ENCODE assay signal across 25 mouse cellular contexts in the genomic region with DNA sequence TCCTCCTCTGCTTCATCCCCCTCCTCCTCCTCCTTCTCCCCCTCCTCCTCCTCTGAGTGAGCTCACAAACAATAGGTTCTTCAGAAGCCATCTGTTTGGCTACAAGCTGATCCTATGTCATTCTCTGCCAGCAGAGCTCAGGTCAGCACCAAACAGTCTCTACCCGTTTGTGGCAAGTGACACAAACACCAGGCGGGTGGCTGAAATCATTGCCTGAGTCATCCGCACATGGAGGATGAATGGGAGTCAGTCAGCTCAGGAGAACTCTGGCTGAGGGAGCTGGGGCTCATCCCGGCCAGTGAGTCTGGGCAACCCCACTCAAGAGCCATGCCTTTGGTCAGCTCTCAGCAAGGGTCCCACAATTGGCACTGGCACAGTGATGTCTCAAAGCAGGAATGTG. TPM values are rescaled to one million over a fixed set of nuclear protein-coding genes. Genes with fewer than 3 reads are reported as not detected.
DNase-seq lines count a peak whose midpoint lies in the region; ATAC-seq lines count a peak whose summit lies in the region.
"Had no signal": no experiment of that assay in that cellular context is flagged by ENCODE, and none has a peak within 500 bp of the region (broad histone marks: within the 10 kb centered on the region; RNA-seq: fewer than 3 reads in every experiment).

No protein-coding gene starts in this region.

- peak; percentile 28 for DNase-seq in cerebellum, adult 11-12 months
- DNase-seq in layer of hippocampus, adult 8-10 months (ENCODE audit: low spot score in 2 of 2): peak; percentile 54 to 78
- DNase-seq in layer of hippocampus, adult 9-10 months (ENCODE audit: low spot score): no peak
- DNase-seq in 3134 (ENCODE audit: extremely low read depth, insufficient read length, low spot score) (peak; percentile 47), MN1 (ENCODE audit: low spot score) (peak; percentile 14)
- DNase-seq in embryo, embryonic 10.5 days (ENCODE audit: low spot score): no peak
- DNase-seq in natural killer cell, adult 2 months (ENCODE audit: low spot score in 2 of 2): no peak
- DNase-seq: cerebellum, postnatal 25 days; embryo, embryonic 11 days; gastrocnemius, adult 2 months; gastrocnemius, postnatal 36 days; heart, adult 18-20 months; heart, postnatal 36 days; kidney, adult 2 months; kidney, postnatal 4 days; liver, postnatal 0 days; lung, postnatal 4 days had no signal

- no peak for ATAC-seq in cerebellum, adult (ENCODE audit: insufficient number of reproducible peaks, low FRiP score, low TSS enrichment)
- ATAC-seq: forebrain, embryonic 14.5 days; hindbrain, postnatal 0 days; intestine, embryonic 15.5 days; liver, embryonic 12.5 days; liver, postnatal 0 days; midbrain, embryonic 13.5 days; Patski had no signal

RNA-seq across cellular contexts. Expression of gene Olig1, which starts 10.9 kb away (rescaled TPM):
- total RNA-seq in layer of hippocampus, adult 8-10 months (2022): 100 to 1,000 TPM in 1 of 4 experiments, 10 to 100 TPM in 3; 86.9 to 110 (median 89.6) TPM
- total RNA-seq: CH12.LX; gastrocnemius, adult 2 months; gastrocnemius, postnatal 36 days; heart, postnatal 36 days had no signal

RNA-seq across cellular contexts. Expression of gene Olig2, which starts 55.3 kb away (rescaled TPM):
- 10 to 100 TPM; 21.9 to 27.2 (median 24.1) TPM for total RNA-seq in layer of hippocampus, adult 8-10 months (2022)
- total RNA-seq: CH12.LX; gastrocnemius, adult 2 months; gastrocnemius, postnatal 36 days; heart, adult 18-20 months; heart, postnatal 36 days had no signal

Comparison
In these comparisons a context has a peak if more than half of its experiments do, and no peak if none do; other contexts are left out.
1. DNase-seq: peak in cerebellum, adult 11-12 months (single experiment), layer of hippocampus, adult 8-10 months (2 of 2), 3134 (single experiment) and MN1 (single experiment); none in layer of hippocampus, adult 9-10 months (single experiment), embryo, embryonic 10.5 days (single experiment) and natural killer cell, adult 2 months (0 of 2).